In genomic region chr7:124372297-124372696, GRCm38 (mm10) we compare ENCODE assay signal across 22 mouse cellular contexts.
A peak's percentile ranks its signal among the peaks of the same experiment; 100 is the strongest.
DNase-seq lines count a peak whose midpoint lies in the region; ATAC-seq lines count a peak whose summit lies in the region.
"Had no signal": no experiment of that assay in that cellular context is flagged by ENCODE, and none has a peak within 500 bp of the region (broad histone marks: within the 10 kb centered on the region; RNA-seq: fewer than 3 reads in every experiment).

No protein-coding gene starts in this region.

- H3K4me3 ChIP-seq in kidney, embryonic 15.5 days (replicated peaks): no peak overlapping the region
- H3K4me3 ChIP-seq in kidney, embryonic 16.5 days (ENCODE audit: low read length): no peak overlapping the region
- no peak overlapping the region for H3K4me3 ChIP-seq in intestine, embryonic 16.5 days (ENCODE audit: low read length)
- H3K4me3 ChIP-seq: embryonic facial prominence, embryonic 10.5 days; embryonic facial prominence, embryonic 12.5 days had no signal

- no peaks in the 10 kb centered on the region for H3K27me3 ChIP-seq in kidney, embryonic 15.5 days
- H3K27me3 ChIP-seq in kidney, embryonic 16.5 days (ENCODE audit: insufficient read depth, low read length): no peaks in the 10 kb centered on the region
- H3K27me3 ChIP-seq in intestine, embryonic 16.5 days (replicated peaks; ENCODE audit: control insufficient read depth, insufficient read depth, low read length): no peaks in the 10 kb centered on the region
- H3K27me3 ChIP-seq: embryonic facial prominence, embryonic 12.5 days; Patski had no signal

- 58% methylated on average over 1 of the region's 1 CpGs for WGBS in kidney, embryonic 15.5 days
- WGBS in kidney, embryonic 16.5 days: 42% methylated on average over 1 of the region's 1 CpGs
- 42% methylated on average over 1 of the region's 1 CpGs for WGBS in intestine, embryonic 16.5 days

- 0 out of 2 replicates have a peak overlapping the region, but pooled peaks have one; percentile 9 for H3K27ac ChIP-seq in kidney, embryonic 15.5 days
- H3K27ac ChIP-seq in kidney, embryonic 16.5 days (ENCODE audit: low read length): no peak overlapping the region
- no peak overlapping the region for H3K27ac ChIP-seq in intestine, embryonic 16.5 days (ENCODE audit: low read length)
- H3K27ac ChIP-seq: embryonic facial prominence, embryonic 10.5 days; embryonic facial prominence, embryonic 12.5 days had no signal

- no peaks in the 10 kb centered on the region for H3K9me3 ChIP-seq in kidney, embryonic 15.5 days (replicated peaks)
- no peaks in the 10 kb centered on the region for H3K9me3 ChIP-seq in kidney, embryonic 16.5 days (ENCODE audit: low read length)
- H3K9me3 ChIP-seq in intestine, embryonic 16.5 days (ENCODE audit: control insufficient read depth, low read length): no peaks in the 10 kb centered on the region
- H3K9me3 ChIP-seq: embryonic facial prominence, embryonic 10.5 days; embryonic facial prominence, embryonic 12.5 days had no signal

- no peaks in the 10 kb centered on the region for H3K36me3 ChIP-seq in kidney, embryonic 15.5 days
- H3K36me3 ChIP-seq in kidney, embryonic 16.5 days (ENCODE audit: insufficient read depth, low read length): no peaks in the 10 kb centered on the region
- no peaks in the 10 kb centered on the region for H3K36me3 ChIP-seq in intestine, embryonic 16.5 days (ENCODE audit: control insufficient read depth, insufficient read depth, low read length)
- H3K36me3 ChIP-seq: embryonic facial prominence, embryonic 10.5 days; embryonic facial prominence, embryonic 12.5 days; G1E had no signal

- no peak overlapping the region for H3K4me2 ChIP-seq in kidney, embryonic 15.5 days
- no peak overlapping the region for H3K4me2 ChIP-seq in kidney, embryonic 16.5 days (replicated peaks; ENCODE audit: low read depth, low read length)
- no peak overlapping the region for H3K4me2 ChIP-seq in intestine, embryonic 16.5 days (ENCODE audit: low read depth, low read length)
- H3K4me2 ChIP-seq: embryonic facial prominence, embryonic 12.5 days had no signal

- no peaks in the 10 kb centered on the region for H3K4me1 ChIP-seq in kidney, embryonic 15.5 days
- no peaks in the 10 kb centered on the region for H3K4me1 ChIP-seq in kidney, embryonic 16.5 days (ENCODE audit: insufficient read depth, low read length)
- H3K4me1 ChIP-seq in intestine, embryonic 16.5 days (ENCODE audit: control insufficient read depth, insufficient read depth, low read length): no peaks in the 10 kb centered on the region
- H3K4me1 ChIP-seq: embryonic facial prominence, embryonic 10.5 days; embryonic facial prominence, embryonic 12.5 days had no signal

- H3K9ac ChIP-seq in kidney, embryonic 15.5 days: no peak overlapping the region
- H3K9ac ChIP-seq in kidney, embryonic 16.5 days (replicated peaks; ENCODE audit: low read length): no peak overlapping the region
- no peak overlapping the region for H3K9ac ChIP-seq in intestine, embryonic 16.5 days (ENCODE audit: low read depth, low read length)
- H3K9ac ChIP-seq: embryonic facial prominence, embryonic 12.5 days had no signal

- no peak for DNase-seq in spleen, postnatal 36 days (ENCODE audit: low spot score in 2 of 2)
- no peak for DNase-seq in gastrocnemius, postnatal 4 days (ENCODE audit: low spot score in 2 of 2)
- DNase-seq: adrenal gland, adult 8-10 months; adrenal gland, postnatal 14 days; adrenal gland, postnatal 36 days; B cell, adult 2 months; cerebellum, adult 11-12 months; cerebellum, adult 2 months; cerebellum, adult 9-10 months; cerebellum, postnatal 10 days; cerebellum, postnatal 25 days had no signal

- no peak for ATAC-seq in kidney, embryonic 15.5 days (replicated peaks; ENCODE audit: low FRiP score)
- ATAC-seq in kidney, embryonic 16.5 days (ENCODE audit: low FRiP score, low TSS enrichment): no peak
- ATAC-seq in intestine, embryonic 16.5 days: peak; percentile 72
- ATAC-seq: activated CD4-positive, CD25-positive, alpha-beta regulatory T cell, adult 4 months; CD4-positive, CD25-positive, alpha-beta regulatory T cell, adult 4 months; forebrain, embryonic 14.5 days; forebrain, embryonic 16.5 days; Patski had no signal
